Mouse (Mus musculus) brain, embryonic 18.5 days (tissue): ENCODE data around the gene Dohh.

Experiments used
- DNase-seq: peaks from one replicate; pipeline ENCODE4 v3.0.0-alpha.2; 2012; ENCODE audit warnings: low read depth, low spot score

Gene Dohh

GRCm38 (mm10) chr10:81356991-81357844, 27.0 kb upstream of the Dohh start, which contains the start of gene Mfsd12:
TSS of gene Mfsd12 (plus strand) at chr10:81357491.
- DNase-seq = peak; percentile 79

- DNase-seq = no peak
Measured at GRCm38 (mm10) chr10:81358209-81358608, 26.0 kb upstream of the Dohh start.

- no peak for DNase-seq
Measured at GRCm38 (mm10) chr10:81358841-81359240, 25.4 kb upstream of the Dohh start.

GRCm38 (mm10) chr10:81360721-81361120, 23.5 kb upstream of the Dohh start:
- DNase-seq = no peak

- no peak for DNase-seq
Measured at GRCm38 (mm10) chr10:81362336-81362949, 21.8 kb upstream of the Dohh start.

GRCm38 (mm10) chr10:81363436-81364346, 20.5 kb upstream of the Dohh start:
- no peak for DNase-seq

GRCm38 (mm10) chr10:81364666-81365065, 19.6 kb upstream of the Dohh start:
- DNase-seq = no peak

- DNase-seq = no peak
Measured at GRCm38 (mm10) chr10:81365073-81365472, 19.2 kb upstream of the Dohh start.

- DNase-seq = no peak
Measured at GRCm38 (mm10) chr10:81365672-81366476, 18.4 kb upstream of the Dohh start, which contains the start of gene 4930404N11Rik. TSS of gene 4930404N11Rik (minus strand) at chr10:81365816.

GRCm38 (mm10) chr10:81366477-81367206, 17.6 kb upstream of the Dohh start:
- DNase-seq = no peak

- DNase-seq = no peak
Measured at GRCm38 (mm10) chr10:81367207-81367495, 17.1 kb upstream of the Dohh start.

GRCm38 (mm10) chr10:81375322-81375721, 8.9 kb upstream of the Dohh start:
- DNase-seq = no peak

GRCm38 (mm10) chr10:81376561-81377361, 7.5 kb upstream of the Dohh start:
- DNase-seq = no peak

- DNase-seq = no peak
Measured at GRCm38 (mm10) chr10:81377362-81377664, 6.9 kb upstream of the Dohh start.

- DNase-seq = no peak
Measured at GRCm38 (mm10) chr10:81377793-81378552, 6.3 kb upstream of the Dohh start, which contains the start of gene Fzr1. TSS of gene Fzr1 (minus strand) at chr10:81378516.

- peak; percentile 99 for DNase-seq
Measured at GRCm38 (mm10) chr10:81378553-81379182, 5.6 kb upstream of the Dohh start.

- no peak for DNase-seq
Measured at GRCm38 (mm10) chr10:81379183-81379553, 5.1 kb upstream of the Dohh start.

GRCm38 (mm10) chr10:81379809-81380378, 4.3 kb upstream of the Dohh start:
- DNase-seq = no peak
